Mouse (Mus musculus) natural killer cell, adult 2 months (primary cell): ENCODE measurements around the gene H2al1c.
"Not testable (repeated sequence)": the region's sequence is repeated elsewhere in the genome, so short reads cannot be mapped to it uniquely, and the experiment has no call there.

Experiments
- DNase-seq, 2 experiments: peaks; one replicate each; pipeline ENCODE4 v3.0.0; 2022; ENCODE audit warnings: low spot score in 2 of 2

Gene H2al1c

DNA sequence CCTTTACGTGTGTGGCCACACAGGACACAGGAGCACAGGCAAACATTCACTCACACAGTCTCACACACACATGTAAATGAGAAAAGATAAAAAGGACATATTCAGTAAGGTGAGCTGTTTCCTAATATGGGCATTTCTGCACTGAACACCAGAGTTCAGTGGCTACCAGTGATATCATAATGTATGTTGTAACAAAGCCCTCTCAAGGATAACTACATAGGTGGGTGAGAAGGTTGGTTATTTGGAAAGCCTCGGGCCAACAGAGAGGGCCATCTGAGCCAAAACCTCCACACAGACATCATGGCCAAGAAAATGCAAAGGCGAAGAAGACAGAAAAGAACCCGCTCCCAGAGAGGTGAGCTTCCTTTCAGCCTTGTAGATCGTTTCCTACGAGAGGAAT is at the start of gene H2al1c:
Gene H2al1c (plus strand): TSS at position 301 of the 400 bp plus-strand sequence.
- DNase-seq, result not testable (repeated sequence)

GRCm38 (mm10) chrX:11264918-11265317 is 40.5 kb upstream of the H2al1c start:
- DNase-seq, result no peak

DNA sequence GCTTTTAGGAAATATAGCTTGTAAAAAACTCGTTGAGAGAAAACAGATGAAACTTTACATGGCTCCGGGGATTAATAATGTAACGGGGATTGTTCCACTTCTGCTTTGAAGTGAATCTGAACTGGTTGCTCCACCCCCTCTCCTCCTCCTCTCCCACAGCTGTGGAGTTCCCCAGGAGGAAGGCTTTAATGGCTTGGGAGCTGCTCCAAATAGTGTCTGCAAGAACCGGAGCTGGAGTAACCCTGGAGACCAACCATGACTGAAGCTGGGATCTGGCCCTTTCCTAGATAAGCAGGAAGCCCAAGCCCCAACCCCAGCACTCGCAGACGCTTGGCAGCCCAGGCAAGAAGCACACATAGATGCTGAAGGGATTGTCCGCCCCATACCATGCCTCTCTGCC is 37.7 kb upstream of the H2al1c start:
- DNase-seq, result no peak

GRCm38 (mm10) chrX:11269074-11269473 is 36.4 kb upstream of the H2al1c start:
- no peak for DNase-seq

GRCm38 (mm10) chrX:11273190-11273589 is 32.3 kb upstream of the H2al1c start:
- no peak for DNase-seq

- DNase-seq, result no peak
These were observed 28.4 kb upstream of the H2al1c start for GRCm38 (mm10) chrX:11277083-11277482.

DNA sequence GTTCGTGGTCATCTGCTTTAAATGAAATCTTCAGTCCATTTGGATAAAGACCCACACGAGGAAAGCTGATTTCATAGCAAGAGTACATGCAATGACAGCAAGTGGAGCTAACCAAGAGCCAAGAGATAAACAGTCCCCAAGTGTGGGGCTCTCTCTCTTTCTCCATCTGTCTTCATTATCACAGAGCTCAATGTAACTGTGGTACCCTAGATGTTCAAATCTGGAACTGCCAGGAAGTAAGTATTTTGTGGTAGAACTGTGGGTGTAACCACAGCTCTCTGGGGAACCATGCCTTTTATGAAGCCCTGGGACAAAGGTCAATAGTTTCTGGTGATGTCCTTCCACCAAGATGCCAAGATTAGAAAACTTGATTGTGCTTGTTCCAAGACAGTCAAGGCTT is 24.7 kb upstream of the H2al1c start:
- no peak for DNase-seq

DNA sequence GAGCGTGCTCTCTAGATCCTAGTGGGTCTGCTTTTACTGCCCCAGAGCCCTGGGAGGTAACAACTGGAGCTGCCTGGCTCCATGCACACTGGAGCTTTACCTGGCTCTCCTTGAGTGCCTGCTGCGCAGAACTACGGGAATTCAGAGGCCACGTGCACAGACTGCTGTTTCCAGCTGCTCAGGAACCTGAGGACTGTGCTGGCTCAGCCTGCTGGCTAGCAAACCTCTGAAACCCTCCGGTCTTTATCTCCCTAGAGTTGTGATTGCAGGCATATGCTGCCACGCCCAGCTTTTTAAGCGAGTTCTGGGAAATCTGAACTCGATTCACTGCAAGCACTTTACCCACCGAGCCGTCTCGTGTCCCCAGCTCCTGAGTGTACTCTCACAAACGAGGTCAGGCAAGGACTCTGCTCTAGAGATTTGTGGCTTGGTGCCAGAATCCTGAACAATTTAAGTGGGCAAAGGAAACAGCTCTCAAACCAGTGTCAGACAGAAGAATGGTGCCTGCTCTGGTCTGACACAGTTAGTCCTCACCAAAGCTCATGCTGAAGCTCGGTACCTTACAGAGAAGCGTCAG is 17.1 kb upstream of the H2al1c start:
- DNase-seq, result no peak

DNA sequence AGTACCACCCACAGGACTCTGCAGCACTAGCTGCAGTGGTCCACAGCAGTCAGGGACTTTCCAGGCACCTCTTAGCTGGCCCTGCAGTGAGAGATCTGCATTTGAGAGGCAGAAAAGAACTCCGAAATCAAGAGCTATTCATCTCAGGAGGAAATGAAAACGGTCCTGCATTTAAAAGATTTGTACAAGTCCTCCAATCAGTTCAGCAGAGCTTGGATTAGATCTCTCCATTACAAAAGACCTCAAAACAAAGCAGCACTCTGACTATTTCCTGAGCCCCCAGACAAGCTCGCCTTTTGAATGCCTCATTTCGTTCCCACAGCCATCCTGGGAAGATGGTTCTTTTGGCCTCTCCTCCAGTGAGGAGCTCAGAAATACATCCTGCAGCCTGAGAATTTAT is 16.2 kb upstream of the H2al1c start:
- DNase-seq, result no peak

- DNase-seq, result not testable (repeated sequence)
These were observed 6.5 kb upstream of the H2al1c start, which contains the start of gene H2al1a for GRCm38 (mm10) chrX:11298957-11299356. TSS of gene H2al1a (plus strand) at chrX:11299257.

GRCm38 (mm10) chrX:11302132-11302531 is 3.3 kb upstream of the H2al1c start, which contains the start of gene H2al1b:
TSS of gene H2al1b (plus strand) at chrX:11302432.
- DNase-seq, result not testable (repeated sequence)

DNA sequence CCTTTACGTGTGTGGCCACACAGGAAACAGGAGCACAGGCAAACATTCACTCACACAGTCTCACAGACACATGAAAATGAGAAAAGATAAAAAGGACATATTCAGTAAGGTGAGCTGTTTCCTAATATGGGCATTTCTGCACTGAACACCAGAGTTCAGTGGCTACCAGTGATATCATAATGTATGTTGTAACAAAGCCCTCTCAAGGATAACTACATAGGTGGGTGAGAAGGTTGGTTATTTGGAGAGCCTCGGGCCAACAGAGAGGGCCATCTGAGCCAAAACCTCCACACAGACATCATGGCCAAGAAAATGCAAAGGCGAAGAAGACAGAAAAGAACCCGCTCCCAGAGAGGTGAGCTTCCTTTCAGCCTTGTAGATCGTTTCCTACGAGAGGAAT is 3.1 kb downstream of the H2al1c start, which contains the start of gene H2al1d:
Gene H2al1d (plus strand): TSS at position 301 of the 400 bp plus-strand sequence.
- DNase-seq, result not testable (repeated sequence)

- not testable (repeated sequence) for DNase-seq
These were observed 6.2 kb downstream of the H2al1c start, which contains the start of gene H2al1e for GRCm38 (mm10) chrX:11311634-11312033. TSS of gene H2al1e (plus strand) at chrX:11311934.

GRCm38 (mm10) chrX:11314858-11315257 is 9.4 kb downstream of the H2al1c start, which contains the start of gene H2al1f:
TSS of gene H2al1f (plus strand) at chrX:11315158.
- not testable (repeated sequence) for DNase-seq

DNA sequence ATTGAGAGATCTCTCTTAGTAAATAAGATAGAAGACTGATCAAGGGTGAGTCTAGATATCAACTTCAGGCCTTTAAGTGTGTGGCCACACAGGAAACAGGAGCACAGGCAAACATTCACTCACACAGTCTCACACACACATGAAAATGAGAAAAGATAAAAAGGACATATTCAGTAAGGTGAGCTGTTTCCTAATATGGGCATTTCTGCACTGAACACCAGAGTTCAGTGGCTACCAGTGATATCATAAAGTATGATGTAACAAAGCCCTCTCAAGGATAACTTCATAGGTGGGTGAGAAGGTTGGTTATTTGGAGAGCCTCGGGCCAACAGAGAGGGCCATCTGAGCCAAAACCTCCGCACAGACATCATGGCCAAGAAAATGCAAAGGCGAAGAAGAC is 12.5 kb downstream of the H2al1c start, which contains the start of gene H2al1g:
Gene H2al1g (plus strand): TSS at position 301 of the 400 bp plus-strand sequence.
- DNase-seq, result not testable (repeated sequence)

- not testable (repeated sequence) for DNase-seq
These were observed 15.7 kb downstream of the H2al1c start, which contains the start of gene H2al1h for GRCm38 (mm10) chrX:11321192-11321591. TSS of gene H2al1h (plus strand) at chrX:11321492.

DNA sequence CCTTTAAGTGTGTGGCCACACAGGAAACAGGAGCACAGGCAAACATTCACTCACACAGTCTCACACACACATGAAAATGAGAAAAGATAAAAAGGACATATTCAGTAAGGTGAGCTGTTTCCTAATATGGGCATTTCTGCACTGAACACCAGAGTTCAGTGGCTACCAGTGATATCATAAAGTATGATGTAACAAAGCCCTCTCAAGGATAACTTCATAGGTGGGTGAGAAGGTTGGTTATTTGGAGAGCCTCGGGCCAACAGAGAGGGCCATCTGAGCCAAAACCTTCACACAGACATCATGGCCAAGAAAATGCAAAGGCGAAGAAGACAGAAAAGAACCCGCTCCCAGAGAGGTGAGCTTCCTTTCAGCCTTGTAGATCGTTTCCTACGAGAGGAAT is 18.9 kb downstream of the H2al1c start, which contains the start of gene H2al1i:
Gene H2al1i (plus strand): TSS at position 301 of the 400 bp plus-strand sequence.
- DNase-seq, result not testable (repeated sequence)

- DNase-seq, result not testable (repeated sequence)
These were observed 22.1 kb downstream of the H2al1c start, which contains the start of gene H2al1j for GRCm38 (mm10) chrX:11327522-11327921. TSS of gene H2al1j (plus strand) at chrX:11327822.

DNA sequence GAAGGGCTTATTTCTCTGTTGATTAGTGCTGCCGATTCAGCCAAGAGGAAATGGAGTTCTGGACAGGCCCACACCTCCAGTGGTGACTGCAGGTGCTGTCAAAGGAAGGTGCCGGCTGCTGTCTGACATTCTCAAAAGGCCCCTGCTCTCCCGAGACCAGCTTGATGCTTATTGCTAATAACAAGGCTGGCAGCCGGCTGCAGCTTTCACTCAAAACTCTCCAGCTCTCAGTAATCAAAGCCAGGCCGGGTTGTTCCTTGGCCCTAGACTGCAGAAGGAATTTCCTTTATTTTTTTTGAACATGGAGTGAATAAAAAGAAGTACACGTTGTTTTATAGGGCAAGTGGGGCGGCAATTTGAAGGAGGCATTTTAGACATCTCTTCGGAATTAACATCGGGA is 40.3 kb downstream of the H2al1c start:
- no peak for DNase-seq

DNA sequence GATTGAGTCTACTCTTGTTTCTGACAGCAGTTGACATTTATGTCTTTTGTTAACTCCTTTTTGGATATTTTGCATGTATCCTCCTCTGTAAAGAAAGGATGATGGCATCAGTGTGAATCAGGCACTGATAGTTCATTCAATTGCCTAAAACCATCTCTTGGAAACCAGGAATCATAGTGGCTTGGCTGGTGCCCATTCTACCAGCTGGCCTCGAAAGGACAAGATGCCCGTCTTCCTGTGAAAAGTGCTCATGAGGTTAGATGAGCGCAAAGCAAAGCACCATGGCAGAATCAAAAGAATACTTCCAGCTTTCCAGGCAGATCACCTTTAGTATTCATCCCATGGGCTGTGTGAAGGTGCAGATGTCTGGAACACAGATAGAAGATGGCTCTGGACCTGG is 41.3 kb downstream of the H2al1c start:
- no peak for DNase-seq
